Mouse (Mus musculus) mouse trophoblast stem cell (cell line): ENCODE results near the gene Cdhr4.

Experiments used
- in situ Hi-C, 2 experiments: fragments of 300-500 bp; cut with MseI, MboI; formaldehyde crosslinking; loops; 2 replicates in 1 of 2; 3 replicates in 1 of 2; pipeline ENCODE4 v1.15.1; 2025

Cdhr4 gene

DNA sequence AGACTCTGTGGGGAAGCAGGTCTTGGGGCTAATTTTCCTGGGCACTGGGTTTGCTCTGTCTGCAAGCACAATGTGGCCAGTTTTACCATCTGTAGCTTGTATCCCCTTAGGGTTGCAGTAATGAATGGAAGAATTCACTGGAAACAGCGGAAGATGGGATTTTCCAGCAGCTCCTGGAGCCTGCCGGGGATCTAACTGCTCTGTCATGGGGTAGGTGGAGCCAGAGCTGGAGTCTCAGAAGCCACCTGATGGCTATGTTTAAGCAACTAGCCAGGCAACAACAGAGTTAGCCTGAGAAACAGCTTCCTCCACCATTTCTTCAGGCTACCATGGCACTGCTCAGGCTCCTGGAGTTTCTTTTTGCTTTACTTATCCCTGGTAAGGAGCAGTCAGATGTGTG, at the start of gene Cdhr4:
Gene Cdhr4, plus strand, starts transcription at position 301 of the 400 bp plus-strand sequence.
- in situ Hi-C loops, result no loop called here

DNA sequence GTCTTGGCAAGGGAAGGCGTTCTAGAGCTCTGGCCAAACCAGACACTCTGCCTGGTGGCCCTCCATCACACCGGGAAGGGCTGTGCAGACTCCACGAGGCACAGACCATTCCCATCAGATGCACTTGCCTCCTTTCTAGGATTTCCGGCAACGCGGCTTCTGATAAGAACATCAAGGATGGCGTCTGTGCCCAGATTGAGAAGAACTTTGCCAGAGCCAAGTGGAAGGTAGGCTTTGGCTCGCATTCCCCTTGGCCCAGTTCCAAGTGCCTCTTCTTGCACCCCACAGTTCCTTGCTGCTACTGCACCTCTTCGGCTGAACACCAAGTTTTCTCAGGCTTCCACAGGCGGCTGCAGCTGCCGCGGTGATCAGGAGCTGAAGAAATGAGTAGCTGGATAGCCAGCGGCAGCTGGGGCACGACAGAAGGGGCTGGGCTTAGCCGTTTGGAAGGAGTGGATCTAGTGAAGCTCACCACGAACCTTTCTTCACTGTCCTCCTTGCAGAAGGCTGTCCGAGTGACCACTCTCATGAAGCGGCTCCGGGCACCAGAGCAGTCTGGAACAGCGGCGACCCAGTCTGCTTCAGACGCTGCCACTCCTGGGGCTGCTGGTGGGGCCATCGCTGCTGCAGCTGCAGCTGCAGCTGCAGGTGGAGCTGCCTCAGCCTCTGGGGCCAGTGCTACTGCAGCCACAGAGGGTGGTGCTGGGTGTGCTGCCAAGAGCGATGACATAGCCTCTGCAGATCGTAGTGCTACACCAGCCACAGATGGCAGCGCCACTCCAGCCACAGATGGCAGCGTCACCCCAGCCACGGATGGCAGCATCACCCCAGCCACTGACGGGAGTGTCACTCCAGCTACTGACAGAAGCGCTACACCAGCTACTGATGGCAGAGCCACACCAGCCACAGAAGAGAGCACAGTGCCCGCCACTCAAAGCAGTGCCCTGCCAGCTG, 44.8 kb upstream of the Cdhr4 start:
- in situ Hi-C loops, result no loop called here

GRCm38 (mm10) chr9:107949184-107949921, 42.9 kb upstream of the Cdhr4 start:
- in situ Hi-C loops, result no loop called here

DNA sequence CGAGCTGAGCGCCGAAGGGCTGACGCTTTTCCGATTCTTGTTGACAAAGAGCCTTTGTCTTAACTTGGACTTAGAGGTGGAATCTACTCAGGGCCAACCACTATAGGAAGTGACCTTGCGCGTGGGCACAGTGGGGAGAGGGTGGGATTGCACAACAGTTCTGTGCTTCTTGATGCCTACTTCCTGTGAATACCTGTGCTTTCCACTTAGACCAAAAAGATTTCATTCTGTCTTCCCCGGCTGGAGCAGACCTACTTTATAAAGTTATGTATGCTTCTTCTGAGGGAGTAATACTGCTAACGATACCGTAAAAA, 42.4 kb upstream of the Cdhr4 start, which contains the start of gene Traip:
Gene Traip, plus strand, starts transcription at position 215 of the 314 bp plus-strand sequence.
- in situ Hi-C loops, result no loop called here

- in situ Hi-C loops, result no loop called here
These were observed 41.6 kb upstream of the Cdhr4 start for GRCm38 (mm10) chr9:107950460-107951355.

GRCm38 (mm10) chr9:107955613-107956289, 36.5 kb upstream of the Cdhr4 start:
- in situ Hi-C loops, result no loop called here

DNA sequence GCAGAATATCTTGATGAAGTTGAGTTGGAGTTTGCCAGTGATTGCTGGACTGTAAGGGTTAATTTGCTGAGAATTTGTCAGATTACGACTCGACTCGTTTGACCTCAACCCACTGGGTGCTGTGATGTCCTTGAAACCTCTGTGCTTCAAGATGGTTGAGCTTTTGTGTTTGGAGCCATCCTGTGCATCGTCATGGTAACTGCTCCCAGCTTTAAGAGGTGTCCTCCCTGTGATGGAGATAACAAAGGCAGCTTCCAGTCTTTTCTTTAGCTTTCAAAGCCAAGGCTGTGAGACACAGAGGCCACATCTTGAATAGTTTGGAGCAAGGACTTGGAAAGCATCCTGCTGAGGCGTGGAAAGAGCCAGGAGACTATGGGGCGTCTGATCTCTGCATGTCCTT, 35.2 kb upstream of the Cdhr4 start:
- in situ Hi-C loops, result no loop called here

DNA sequence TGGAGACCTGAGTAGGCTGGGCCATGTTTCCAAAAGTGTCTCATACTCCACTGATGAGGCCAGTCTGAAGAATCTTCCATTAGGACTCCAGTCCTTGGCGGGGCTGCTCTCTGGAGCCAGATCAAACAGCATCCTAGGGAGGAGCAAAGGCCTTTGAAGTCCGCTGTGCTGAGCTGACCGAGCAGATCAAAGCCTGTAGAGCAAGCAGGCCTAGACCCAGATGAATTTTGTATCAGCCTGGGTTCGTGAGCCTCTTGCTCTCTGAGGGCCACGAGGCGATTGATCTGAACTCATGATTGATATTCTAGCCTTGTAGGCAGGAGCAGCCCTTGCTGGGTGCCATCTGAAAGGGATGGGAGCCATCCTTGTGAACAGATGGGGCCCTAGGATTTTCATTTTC, 32.4 kb upstream of the Cdhr4 start:
- in situ Hi-C loops, result no loop called here

GRCm38 (mm10) chr9:107960928-107961327, 31.4 kb upstream of the Cdhr4 start:
- in situ Hi-C loops, result no loop called here

DNA sequence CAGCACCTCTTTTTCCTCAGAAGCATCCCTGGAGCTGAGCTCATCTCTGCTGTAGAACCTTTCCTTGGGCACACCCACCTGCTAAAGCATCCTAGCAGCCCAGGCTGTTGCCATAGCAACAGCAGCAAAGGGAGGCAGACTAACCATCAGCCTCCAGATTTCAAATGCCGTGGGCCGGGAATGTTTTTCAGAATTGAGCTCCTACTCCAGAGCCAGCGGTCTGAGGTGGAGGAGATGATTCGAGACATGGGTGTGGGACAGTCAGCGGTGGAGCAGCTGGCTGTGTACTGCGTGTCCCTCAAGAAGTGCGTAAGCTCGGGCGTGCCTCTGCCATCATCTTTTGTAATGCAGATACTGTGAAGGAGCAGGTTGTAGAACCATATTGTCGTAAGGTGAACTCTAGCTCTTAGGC, 30.9 kb upstream of the Cdhr4 start:
- in situ Hi-C loops, result no loop called here

DNA sequence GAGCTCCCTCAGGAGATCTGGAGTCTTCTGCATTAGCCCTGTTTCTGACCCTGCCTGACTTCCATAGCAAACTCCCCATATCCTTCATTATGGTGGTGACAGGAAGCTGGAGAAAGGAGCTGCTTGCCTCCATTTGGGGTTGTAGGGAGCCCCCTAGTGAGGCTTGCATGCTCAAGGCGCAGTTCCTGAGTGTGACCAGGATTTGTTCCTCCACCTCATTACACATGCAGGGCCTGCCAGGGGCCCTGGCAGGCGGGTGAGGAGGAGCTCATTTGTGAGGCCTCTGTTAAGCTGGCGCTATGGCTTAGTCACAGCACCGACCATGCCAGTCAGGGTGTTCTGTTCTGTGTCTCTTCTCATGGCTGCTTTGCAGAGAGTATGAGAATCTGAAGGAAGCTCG, 30.4 kb upstream of the Cdhr4 start:
- in situ Hi-C loops, result no loop called here

- in situ Hi-C loops, result no loop called here
These were observed 29.4 kb upstream of the Cdhr4 start for GRCm38 (mm10) chr9:107962916-107963315.

DNA sequence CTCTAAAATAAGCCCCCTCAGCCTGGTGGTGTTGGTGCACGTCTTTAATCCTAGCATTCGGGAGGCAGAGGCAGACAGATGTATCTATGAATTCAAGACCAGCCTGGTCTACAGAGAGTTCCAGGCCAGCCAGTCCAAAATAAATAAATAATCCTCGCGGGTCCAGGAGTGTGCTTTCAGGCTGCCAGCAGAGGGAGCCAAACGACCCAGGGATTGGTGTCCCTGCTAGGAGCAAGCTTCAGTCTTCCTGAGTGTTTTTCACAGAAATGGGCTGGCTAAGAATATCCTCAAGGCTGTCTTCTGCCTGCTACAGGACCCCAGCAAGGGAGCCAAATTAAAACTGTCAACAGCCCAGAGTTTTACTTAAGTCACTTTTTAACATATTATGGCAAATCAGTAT, 28.6 kb upstream of the Cdhr4 start:
- in situ Hi-C loops, result no loop called here

GRCm38 (mm10) chr9:107964681-107965080, 27.6 kb upstream of the Cdhr4 start:
- in situ Hi-C loops, result no loop called here

DNA sequence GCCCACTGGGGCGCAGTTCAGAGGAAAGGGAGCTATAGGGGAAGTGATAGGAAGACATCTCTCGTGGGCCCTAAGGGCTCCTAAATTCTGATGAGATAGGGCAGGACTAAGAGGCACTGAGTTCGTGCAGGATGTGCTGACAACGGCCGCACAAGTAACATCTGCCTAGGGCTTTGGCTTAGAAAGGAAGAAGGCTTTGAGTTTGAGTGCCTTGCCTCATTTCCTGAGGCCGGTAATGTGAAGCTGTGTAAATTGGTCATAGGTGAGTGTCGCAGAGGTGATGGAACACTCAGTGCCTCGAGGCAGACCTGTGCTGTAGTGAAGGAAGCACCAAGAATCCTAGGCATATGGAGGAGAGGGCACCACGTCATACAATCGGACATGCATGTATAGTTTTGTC, 25.6 kb upstream of the Cdhr4 start:
- in situ Hi-C loops, result no loop called here

DNA sequence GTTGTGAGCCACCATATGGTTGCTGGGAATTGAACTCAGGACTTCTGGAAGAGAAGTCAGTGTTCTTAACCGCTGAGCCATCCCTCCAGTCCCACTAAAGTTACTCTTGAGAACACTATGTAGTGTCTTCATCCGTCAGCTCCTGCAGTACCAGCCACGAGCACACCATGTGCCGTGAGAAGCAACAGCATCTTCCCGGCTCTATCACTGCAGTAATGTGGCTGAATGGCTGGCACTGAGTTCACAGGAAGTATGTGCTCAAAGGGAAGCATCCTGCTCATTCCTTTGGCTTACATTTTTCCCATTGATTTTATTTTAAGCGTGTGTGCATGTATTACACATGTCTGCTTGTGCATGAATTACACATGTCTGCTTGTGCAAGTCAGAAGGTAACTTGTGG, 24.9 kb upstream of the Cdhr4 start:
- in situ Hi-C loops, result no loop called here

- in situ Hi-C loops, result no loop called here
These were observed 23.8 kb upstream of the Cdhr4 start for GRCm38 (mm10) chr9:107968531-107968930.

DNA sequence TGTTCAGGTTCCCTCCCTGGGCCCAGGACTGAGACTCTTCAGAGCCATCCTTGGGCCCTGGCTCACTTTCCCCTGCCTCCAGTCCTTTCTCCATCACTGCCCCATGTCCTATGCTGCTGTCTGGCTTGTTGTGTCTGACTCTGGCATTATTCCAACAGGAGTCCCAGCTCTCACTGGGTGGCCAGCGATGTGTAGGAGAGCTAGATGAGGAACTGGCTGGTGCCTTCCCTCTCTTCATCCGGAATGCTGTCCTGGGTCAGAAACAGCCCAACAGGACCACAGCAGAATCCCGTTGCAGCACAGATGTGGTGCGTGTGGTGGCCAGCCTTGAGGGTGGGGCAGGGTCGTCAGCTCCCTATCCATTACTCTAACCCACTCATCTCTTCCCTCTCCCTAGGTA, 22.0 kb upstream of the Cdhr4 start:
- in situ Hi-C loops, result no loop called here

GRCm38 (mm10) chr9:107971690-107972541, 20.4 kb upstream of the Cdhr4 start:
- in situ Hi-C loops, result no loop called here

DNA sequence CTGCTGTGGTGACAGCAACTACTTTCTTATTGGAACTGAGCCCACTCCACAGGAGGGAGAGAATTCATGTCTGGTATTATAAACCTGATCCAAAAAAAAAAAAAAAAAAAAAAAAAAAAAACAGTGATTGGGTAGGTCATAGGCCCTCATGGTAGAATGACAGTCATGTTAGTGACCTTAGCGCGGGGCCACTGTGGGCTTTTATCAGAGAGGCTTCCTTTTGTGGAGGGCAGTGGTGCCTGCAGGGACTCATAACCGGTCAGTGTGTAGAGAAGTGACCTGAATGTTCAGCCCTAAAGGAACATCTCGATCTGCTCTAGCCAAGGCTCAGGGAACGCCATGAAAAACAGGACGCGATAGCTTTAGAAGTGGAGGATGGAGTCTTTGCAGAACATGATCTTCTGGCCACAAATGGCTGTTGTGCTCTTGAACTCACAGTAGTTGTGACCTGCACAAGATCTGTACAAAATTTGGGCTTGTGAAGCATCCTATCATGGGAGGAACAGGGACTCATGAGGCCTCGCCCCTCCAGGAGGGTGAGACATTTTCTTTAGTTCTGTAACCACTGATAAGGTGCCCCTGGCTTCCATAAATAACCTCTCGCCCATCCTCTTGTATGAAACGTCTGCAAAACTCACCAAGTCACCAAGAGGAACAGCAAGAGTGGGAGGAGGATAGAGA, 17.7 kb upstream of the Cdhr4 start:
- in situ Hi-C loops, result no loop called here
